Mouse (Mus musculus) thymus, adult 2 months (tissue): ENCODE measurements at regions not wholly inside any gene's neighbourhood (a gene's known extent, or its start where the extent isn't known, plus 50 kb on each side); places are given as distances from the start of the nearest gene placed in this dataset.

Experiments
- DNase-seq: peaks from one replicate; pipeline ENCODE4 v3.0.0; 2021
- H3K27ac ChIP-seq: fragments of 200-500 bp; 2 replicates; pipeline ENCODE4 v1.5.1; 2012; ENCODE audit warnings: low read length, control low read depth; ENCODE audit not compliant: control insufficient read depth, insufficient read depth
- H3K27me3 ChIP-seq: fragments of 200-500 bp; 2 replicates; pipeline ENCODE4 v1.6.1; 2012; ENCODE audit warnings: mild to moderate bottlenecking, low read length, moderate library complexity, mixed read lengths; ENCODE audit not compliant: control insufficient read depth, insufficient read depth
- H3K36me3 ChIP-seq: fragments of 200-500 bp; 2 replicates; pipeline ENCODE4 v1.6.1; 2012; ENCODE audit warnings: mild to moderate bottlenecking, low read length, moderate library complexity; ENCODE audit not compliant: control insufficient read depth, insufficient read depth
- H3K4me1 ChIP-seq: fragments of 200-500 bp; replicated peaks from 2 replicates; pipeline ENCODE4 v1.6.1; 2012; ENCODE audit warnings: low read length; ENCODE audit not compliant: control insufficient read depth, insufficient read depth
- H3K4me3 ChIP-seq: fragments of 200-500 bp; 2 replicates; pipeline ENCODE4 v1.5.1; 2012; ENCODE audit warnings: mild to moderate bottlenecking, low read length, control low read depth, moderate library complexity; ENCODE audit not compliant: control insufficient read depth, insufficient read depth
- CTCF ChIP-seq: fragments of 200-500 bp; IDR thresholded peaks from 2 replicates; pipeline ENCODE4 v1.5.1; 2012; ENCODE audit warnings: mild to moderate bottlenecking, control low read depth, low read length, moderate library complexity, borderline replicate concordance; ENCODE audit not compliant: control insufficient read depth, poor library complexity, insufficient read depth; ENCODE audit errors: extremely low read depth
- POLR2A ChIP-seq: fragments of 200-500 bp; IDR thresholded peaks from 2 replicates; pipeline ENCODE4 v1.6.1; 2012; ENCODE audit warnings: mild to moderate bottlenecking, low read length, control low read depth, moderate library complexity; ENCODE audit not compliant: control insufficient read depth, poor library complexity, insufficient read depth; ENCODE audit errors: extremely low read depth
- WGBS: fragments of 180-500 bp; shearing (Covaris S2); methylation state at CpG from one replicate; pipeline ENCODE4 v1.1.7; 2018; 5-methylcytosine and 5-hydroxymethylcytosine counted together

DNA sequence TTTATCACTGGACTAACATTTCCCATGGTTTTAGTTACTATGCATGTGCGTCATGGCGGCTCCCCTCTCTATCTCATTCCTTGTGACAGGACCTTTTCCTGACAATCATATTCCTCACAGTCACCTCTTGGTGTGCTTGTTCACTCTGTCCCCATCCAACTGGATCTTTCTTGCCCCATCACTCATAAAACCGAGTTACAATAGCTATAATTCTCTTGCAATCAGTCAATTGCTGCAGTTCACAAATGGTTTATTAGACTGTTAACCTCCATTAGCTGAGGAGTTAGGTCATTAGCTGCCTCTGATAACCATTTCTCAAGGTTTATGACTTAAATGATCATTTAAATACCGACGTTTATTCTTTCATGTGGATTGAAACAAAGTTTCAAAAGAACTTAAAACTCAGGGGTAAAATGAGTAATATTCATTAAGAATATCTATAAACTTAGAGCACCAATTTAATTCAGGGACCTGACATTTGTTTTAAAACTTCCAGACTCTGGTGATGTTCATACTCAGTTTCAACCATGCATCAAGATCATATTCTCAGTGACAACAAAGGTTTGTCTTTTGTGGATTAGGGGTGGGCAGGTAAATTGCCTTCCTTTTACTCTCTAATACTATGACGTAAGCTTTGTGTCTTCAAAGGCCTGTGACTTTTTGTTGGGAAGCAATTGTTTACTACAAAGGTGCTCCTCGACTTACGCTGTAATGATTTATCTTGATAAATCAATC, 344.4 kb upstream of the Sel1l start:
- Histone ChIP-seq H3K36me3 (no peaks in the 10 kb centered on the region), H3K4me3 (no peak overlapping the region), H3K27ac (no peak overlapping the region), H3K4me1 (no peaks in the 10 kb centered on the region), H3K27me3 (no peaks in the 10 kb centered on the region)
- DNase-seq: no peak
- no peak for TF ChIP-seq CTCF
- TF ChIP-seq POLR2A: no peak
- 94% methylated on average over 8 of the region's 8 CpGs for WGBS

DNA sequence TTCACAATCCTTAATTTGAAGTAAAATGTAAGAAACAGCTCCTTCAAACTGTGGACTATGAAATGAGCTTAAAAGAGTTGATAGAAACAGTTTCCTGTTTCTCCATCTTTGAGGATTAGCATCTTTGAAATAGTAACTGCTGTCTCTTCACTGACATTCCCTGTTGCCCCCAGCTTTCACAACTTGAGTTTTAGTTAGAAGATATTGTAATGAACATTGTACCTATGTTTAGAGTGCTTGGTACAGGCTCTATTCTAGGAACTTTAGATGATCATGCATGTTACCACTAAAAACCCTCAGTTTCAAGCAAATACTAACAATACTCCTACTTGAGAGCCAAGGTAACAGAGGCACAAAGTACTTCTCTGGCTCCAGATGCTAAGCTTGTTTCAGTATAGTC, 340.1 kb upstream of the Sel1l start:
- Histone ChIP-seq H3K27me3 (no peaks in the 10 kb centered on the region), H3K4me1 (no peaks in the 10 kb centered on the region), H3K27ac (no peak overlapping the region), H3K36me3 (no peaks in the 10 kb centered on the region), H3K4me3 (no peak overlapping the region)
- no peak for DNase-seq
- TF ChIP-seq CTCF (no peak), POLR2A (no peak)

GRCm38 (mm10) chr12:92187133-92187482, 338.2 kb upstream of the Sel1l start:
- no peak for TF ChIP-seq CTCF
- Histone ChIP-seq H3K4me3 (no peak overlapping the region), H3K27me3 (no peaks in the 10 kb centered on the region), H3K27ac (no peak overlapping the region), H3K4me1 (no peaks in the 10 kb centered on the region), H3K36me3 (no peaks in the 10 kb centered on the region)
- 89% methylated on average over 2 of the region's 2 CpGs for WGBS
- no peak for DNase-seq

DNA sequence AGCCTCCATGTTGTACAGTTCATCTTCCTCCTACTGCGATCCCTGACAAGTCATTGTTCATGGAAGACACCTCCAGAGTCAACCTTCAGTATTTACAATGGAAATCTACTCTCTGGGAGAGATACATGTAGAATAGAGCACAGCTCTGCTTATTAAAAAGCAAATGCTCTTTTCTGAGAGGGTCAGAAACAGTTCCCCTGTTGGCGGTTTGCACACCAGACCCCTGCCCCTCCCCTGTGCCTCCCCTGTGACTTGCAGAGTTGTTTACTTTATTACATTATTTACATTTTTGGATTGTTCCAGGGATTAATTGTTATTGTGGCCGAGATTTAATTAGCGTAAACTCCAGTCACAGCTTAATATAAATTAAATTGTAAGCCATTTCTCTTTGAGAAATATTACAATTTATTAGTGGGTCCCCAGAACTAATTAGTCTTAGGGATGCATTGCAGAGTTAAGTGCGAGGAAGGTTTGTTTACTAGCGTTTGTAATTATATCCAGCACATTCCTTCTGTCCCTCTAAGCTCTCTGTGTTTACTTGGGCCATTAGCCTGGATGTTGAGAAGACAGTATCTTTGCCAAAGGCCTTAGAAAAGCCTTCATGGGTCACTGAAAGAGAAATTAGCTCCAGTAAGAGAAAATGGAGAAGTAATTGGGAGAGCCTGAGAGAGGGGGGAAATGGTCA, 337.6 kb upstream of the Sel1l start:
- Histone ChIP-seq H3K4me1 (no peaks in the 10 kb centered on the region), H3K36me3 (no peaks in the 10 kb centered on the region), H3K27me3 (no peaks in the 10 kb centered on the region), H3K27ac (no peak overlapping the region), H3K4me3 (no peak overlapping the region)
- DNase-seq: no peak
- 88% methylated on average over 6 of the region's 6 CpGs for WGBS
- TF ChIP-seq POLR2A: no peak
- no peak for TF ChIP-seq CTCF

DNA sequence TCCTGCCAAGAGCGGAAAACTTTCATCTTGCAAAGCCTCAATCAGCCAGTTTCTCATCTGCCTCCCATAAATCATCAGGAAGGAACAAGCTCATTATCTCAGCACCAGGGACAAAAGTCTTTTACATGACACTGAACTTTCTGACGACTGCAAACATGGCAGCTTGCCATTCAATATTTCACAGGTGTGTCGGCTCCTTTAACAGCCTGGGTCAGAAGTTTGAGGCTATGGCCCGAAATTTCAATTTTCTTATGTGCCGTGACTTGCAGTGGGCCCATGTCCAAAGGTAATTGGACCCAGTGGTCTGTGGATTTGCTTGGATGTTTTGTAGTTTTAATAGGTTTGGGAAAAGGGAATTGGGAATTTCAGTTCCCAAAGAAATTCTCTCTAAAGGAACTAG, 330.3 kb upstream of the Sel1l start:
- H3K4me1 ChIP-seq: no peaks in the 10 kb centered on the region
- no peaks in the 10 kb centered on the region for H3K36me3 ChIP-seq
- TF ChIP-seq CTCF (no peak), POLR2A (no peak)
- H3K27me3 ChIP-seq: no peaks in the 10 kb centered on the region
- 84% methylated on average over 5 of the region's 5 CpGs for WGBS
- H3K4me3 ChIP-seq: no peak overlapping the region
- H3K27ac ChIP-seq: no peak overlapping the region
- no peak for DNase-seq

DNA sequence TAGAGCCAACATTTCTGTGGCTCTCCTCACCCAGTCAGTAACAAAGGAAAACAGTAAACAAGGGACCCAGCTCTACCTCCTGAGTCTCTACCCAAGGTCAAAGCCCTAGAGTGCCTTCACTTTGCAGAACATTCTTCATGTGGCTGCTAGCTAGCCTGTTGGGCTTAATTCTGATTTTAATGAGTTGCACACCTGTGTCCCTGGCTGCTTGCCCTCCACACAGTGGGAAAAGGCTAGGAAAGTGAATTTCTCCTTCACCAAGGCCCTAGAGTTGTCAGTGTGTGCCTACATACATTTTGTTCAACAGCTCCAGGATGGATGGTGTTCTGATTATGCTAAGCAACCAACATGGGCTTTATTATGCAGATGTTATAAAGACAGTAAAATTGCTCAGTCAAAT, 307.8 kb upstream of the Sel1l start:
- H3K36me3 ChIP-seq: no peaks in the 10 kb centered on the region
- H3K4me3 ChIP-seq: no peak overlapping the region
- DNase-seq: no peak
- no peaks in the 10 kb centered on the region for H3K27me3 ChIP-seq
- H3K4me1 ChIP-seq: no peaks in the 10 kb centered on the region
- no peak overlapping the region for H3K27ac ChIP-seq
- no peak for TF ChIP-seq CTCF
- TF ChIP-seq POLR2A: no peak

DNA sequence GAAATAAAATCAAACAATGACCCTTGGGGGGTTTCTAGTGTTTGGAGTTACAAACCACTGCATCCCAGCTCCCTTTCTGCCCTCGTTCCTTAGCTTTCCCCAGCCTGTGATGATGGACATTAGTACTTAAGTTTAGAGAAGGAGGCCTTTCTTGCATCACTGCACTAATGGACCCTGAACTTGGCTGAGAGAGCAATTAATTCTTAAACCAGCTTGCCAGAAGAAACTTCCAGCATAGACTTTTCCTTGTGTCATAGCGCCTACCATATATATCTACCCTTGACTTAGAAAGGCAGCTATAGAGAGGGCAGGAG, 303.9 kb upstream of the Sel1l start:
- Histone ChIP-seq H3K27ac (no peak overlapping the region), H3K4me3 (no peak overlapping the region), H3K36me3 (no peaks in the 10 kb centered on the region), H3K27me3 (no peaks in the 10 kb centered on the region), H3K4me1 (no peaks in the 10 kb centered on the region)
- TF ChIP-seq CTCF (no peak), POLR2A (no peak)
- WGBS: 91% methylated on average over 2 of the region's 2 CpGs
- DNase-seq: no peak
